Mouse (Mus musculus) spleen, adult 12 weeks (tissue): ENCODE measurements around the gene BC030870.
"Not testable (repeated sequence)": the region's sequence is repeated elsewhere in the genome, so short reads cannot be mapped to it uniquely, and the experiment has no call there.

Experiments
- DNase-seq: peaks from one replicate; pipeline ENCODE4 v3.0.0; 2022; ENCODE audit warnings: low spot score

Gene BC030870

DNA sequence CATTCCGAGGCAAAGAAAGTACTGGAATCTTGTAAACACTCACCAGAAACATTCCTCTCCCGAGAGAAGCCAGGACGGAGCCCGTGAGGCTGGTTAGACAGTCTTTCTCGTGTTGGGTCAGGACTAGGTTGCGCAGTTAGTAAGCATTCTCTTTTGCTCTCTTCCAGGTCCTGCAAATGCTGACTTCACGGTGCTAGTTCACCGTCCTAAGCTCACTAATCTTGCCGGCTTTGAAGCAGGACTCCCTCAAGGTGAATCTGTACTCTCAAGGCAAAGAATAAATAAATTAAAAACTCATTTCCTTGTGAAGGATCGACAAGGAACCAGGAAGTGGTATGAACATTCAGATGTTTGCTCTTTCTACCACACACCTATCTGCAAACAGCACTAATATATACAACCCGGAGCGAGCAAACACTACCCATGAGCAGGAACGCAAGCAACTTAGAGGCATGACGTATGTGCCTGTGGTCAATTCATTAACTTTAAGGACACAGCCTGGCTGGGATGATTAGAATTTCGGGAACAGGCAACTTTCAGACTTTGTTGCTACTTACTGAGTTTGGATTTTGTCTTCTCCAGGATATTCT is at the start of gene BC030870:
Gene BC030870, minus strand, starts transcription at position 365 of the 590 bp plus-strand sequence.
- no peak for DNase-seq

DNA sequence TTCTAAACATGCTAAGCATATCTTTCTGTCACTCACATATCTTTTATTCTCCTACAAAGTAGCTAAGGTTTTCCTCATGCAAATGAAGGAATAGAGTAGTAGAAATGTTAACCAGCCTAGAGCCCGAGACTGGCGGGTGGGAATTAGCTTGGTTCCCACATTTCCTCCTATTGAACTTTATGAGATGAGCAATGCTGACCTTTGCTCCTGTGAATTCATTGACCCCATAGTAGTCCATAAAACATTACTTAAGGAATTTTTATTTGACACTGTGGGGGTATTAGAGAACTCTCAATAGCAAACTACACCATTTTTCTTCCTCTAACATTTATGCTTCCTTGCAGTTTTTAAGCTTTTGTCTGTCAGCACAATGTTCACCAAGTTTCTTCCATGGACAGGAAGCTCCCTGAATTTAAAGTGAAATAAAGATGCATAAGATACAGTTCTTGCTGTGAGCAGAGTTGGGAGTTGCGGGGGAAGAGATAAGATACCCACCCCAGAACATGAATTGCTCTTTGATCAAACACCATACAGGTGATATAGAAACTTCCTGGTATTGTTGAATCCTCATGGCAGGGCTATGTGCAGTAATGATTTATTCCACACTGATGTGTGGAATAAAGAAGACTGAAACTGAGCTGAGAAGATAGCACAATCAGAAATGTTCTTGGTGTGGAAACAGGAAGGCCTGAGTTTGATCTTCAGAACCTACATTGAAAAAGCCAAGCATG is 45.5 kb upstream of the BC030870 start:
- no peak for DNase-seq

DNA sequence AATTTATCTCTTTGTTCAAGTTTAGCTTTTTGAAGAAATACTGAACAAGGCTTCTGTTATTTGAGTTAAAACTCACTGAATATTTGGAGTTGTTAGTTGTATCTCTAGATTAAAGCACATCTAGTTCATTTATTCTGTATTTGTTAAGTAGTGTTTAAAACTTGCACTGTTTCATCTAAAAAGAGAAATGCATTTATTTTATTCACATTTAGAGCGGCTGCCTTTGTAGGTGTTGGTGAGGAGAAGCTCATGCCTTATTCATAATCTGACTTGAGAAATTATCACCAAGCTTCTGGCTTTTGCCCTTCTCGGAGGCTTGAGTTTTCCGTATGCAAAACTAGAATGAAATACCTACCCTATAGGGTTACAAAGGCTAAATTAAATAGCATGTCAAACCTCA is 39.8 kb upstream of the BC030870 start:
- DNase-seq = no peak

DNA sequence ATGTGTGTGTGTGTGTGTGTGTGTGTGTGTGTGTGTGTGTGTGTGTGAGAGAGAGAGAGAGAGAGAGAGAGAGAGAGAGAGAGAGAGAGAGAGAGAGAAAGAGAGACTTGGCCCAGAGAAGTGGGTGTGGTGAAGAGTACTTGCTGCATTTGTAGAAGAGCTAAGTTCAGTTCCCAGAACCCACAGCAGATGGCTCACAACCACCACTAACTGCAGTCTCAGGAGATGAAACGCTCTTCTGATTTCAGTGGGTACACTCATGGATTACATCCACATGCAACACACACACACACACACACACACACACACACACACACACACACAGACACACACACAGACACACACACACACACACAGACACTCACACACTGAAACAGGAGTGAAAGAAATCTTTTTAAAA is 31.3 kb upstream of the BC030870 start:
- DNase-seq = not testable (repeated sequence)

DNA sequence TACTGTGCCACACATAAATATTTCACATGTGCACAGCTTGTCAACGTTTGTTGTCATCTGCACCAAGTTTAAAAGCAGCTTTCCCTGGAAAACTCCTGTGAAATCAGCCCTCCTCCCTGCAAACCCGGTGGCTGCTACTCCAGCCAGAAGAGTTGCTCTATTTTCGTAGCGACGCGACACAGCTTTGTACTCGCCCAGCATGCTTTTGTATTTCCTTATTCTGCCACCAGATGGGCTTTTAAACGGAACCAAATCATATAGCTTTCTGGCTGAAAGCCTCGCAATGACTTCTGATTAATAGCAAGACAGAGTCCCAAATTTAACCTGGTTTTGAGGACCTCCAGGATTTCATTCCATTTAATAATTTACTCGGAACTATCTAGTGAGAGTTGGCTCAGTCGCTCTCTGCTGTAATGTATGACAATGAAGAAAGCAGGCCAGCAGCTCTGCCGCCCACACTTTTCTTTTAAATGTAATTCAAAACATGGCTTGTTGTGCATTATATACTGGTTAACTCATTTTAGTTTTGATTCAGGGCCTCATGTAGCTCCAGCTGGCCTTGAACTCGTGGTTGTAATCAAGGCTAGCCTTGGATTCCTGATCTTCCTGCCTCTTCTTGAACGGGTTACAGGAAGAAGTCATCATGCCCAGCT is 29.9 kb upstream of the BC030870 start:
- no peak for DNase-seq

DNA sequence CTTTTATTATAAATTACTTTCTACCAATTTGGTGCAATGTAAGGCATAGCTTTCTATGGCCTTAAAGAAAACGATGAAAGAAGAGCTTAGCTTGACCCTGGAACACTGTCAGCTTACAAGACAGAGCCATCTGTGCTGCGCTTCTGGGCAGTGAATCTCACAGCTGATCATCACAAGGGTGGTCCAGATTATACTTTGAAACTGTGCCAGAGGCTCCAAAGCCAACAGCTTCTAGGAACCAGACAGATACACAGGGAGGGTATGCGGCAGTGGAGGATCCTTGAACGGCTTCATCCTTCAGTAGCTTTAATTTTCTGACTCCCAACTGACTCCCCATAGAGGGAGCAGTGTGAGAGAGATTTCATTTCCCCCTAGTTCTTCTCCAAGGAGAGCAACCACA is 28.5 kb upstream of the BC030870 start:
- DNase-seq = no peak

DNA sequence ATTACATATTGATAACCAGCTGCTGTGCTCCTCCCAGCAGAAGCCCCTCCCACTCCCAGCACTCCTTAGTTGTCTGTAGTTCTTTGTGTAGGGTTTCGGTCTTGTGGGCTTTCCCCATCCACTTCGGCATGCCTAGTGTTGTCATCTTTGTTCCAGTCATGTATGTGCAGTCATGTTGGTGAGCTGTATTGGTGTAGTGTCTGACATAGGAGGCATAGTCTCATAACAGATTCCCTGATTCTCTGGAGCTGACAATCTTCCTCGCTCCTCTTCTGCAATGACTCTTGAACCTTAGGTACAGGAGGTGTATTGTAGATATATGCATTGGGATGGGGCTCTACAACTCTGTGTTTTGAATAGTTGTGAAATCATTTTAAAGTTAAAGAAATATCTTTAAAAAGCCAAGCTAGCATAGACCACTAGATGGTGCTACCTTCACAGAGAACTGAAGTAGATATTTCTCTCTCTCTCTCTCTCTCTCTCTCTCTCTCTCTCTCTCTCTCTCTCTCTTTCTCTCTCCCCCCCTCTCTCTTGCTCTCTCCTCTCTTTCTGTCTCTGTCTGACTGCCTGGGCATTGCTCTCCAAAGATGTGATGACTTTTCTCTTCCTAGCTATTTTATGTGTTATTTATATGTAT is 9.6 kb upstream of the BC030870 start:
- no peak for DNase-seq

DNA sequence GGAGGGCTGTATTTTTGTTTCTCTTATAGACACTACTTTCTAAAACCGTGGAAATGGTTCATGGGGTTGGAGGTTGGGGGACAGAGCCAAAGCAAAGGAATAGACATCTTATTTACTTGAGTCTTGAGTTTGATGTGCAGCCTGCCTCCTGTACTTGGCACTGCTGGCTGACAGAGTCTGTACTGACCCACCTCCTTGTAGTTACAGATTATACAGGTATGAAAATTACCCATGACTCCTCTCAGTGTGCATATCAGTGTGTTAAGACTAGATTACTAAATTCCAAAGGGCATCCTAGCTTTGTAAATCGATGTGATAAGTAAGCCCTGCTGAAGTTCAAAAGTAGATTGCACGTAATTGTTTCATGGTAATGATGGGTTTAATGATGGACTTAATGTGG is 2.9 kb downstream of the BC030870 start:
- DNase-seq = no peak

DNA sequence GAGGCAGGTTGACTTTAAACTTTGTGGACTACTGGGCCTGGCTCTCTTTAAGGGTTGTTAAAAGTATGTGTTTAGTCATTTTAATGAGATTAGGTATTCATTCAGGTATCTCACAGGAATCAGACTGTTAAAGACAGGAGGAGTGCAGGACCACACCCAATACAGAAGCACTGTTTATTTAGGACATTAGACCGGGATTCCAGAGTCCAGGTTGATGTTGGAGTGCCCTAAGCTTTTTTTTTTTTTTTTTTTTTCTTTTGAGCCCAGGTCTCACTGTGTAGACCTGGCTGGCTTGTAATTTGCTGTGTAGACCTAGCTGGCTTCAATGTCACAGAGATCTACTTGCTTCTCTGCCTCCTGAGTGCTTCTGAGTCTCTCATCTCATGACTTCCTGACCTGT is 3.3 kb downstream of the BC030870 start:
- no peak for DNase-seq

DNA sequence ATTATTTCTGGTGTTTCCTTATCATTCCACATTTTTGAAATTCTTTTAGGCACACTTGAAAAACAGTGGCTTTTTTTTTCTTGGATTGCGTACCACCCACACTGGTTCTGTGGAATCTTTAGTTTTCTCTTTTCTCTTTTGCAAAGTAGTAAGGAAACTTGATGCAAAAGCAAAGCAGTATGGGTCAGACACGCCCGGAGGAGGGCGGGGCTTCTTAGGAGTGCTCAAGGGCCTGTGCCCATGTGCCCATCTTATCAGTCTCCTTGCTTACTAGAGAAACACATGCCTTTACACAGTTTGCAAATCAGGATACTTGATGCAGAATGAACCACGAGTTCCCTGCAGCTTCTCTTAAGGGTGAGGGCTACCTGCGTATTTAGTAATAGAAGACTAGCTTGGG is 17.3 kb downstream of the BC030870 start:
- no peak for DNase-seq

DNA sequence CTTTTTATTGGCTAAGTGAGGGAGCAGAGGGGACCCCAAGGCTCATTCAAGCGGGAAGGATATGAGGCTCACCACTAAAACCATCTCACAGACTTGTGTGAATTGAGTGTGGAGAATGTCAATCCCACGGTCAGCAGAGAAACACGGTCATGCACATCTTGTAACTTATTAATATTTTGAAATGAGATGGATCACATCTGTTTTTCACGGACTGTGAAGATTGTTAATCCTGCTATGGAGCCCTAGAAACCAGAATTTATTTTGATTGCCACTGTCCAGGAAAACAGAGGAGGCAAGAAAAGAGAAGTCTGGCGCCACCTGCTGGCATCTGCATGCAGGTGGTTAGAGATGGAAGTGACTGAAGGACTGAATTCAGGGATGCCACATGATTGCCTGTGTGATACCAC is 19.1 kb downstream of the BC030870 start:
- no peak for DNase-seq

DNA sequence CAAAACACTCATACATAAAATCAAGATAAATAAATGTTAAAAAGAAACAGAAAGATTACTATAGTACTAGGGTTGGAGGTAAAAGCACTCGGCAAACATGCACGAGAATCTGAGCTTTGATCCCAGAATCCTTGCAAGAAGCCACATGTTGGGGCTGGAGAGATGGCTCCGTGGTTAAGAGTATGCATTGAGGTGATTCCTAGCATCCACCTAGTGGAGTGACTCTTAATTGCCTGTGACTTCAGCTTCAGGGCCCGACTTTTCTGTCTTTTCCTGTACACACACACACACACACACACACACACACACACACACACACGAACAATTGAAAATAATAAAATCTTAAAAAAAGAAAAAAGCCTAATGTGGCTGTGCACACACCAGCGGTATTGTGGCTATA is 20.4 kb downstream of the BC030870 start:
- no peak for DNase-seq

DNA sequence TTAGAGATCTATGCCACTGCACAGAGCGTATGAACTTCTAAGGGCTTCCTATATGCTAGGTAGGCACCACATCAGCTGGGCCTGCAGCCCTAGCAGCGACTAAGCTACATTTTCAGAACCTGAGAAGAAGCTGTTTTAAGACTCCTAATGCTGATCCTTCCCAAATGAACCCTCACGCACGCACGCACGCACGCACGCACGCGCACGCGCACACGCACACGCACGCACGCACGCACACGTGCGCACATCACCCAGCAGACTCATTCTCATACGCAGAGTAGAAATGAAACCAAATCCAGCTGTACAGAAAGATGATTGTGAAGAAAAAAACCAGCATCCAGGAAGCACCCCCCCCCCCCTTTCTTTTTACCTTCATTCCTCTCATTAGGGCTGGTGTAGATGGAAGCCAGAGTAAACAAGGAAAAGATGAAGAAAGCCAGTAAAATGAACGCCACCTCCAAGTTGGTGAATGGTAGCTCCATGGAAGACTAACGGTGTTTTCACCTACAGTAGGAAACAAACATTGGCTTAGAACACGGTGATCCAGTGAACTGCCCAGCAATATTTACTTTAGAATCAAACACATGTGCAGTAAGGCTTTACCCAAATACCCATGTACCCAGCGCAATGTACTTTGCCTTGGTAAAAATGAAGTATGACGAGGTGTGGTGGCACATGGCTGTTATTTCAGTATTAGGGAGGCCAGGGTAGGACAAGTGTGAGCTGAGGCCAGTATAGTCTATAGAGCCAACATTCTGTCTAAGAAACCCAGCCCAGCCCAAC is 21.2 kb downstream of the BC030870 start:
- no peak for DNase-seq

DNA sequence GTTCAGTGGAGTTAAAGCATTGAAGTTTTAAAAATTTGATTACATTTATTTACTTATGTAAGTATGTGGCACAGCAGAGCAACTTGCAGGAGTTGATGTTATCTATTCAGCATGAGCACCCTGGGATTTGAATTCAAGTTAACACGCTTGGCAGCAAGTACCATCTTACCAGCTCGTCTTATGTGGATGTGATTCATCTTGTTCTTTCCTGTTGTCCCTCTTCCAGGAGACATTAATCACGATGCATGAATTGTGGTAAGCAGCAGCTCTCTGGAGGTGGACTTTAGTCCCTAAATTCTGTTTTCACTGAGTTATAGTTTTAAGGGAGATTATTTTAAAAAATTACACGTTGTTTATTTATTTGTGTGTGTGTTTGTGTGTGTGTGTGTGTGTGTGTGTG is 25.3 kb downstream of the BC030870 start:
- no peak for DNase-seq

DNA sequence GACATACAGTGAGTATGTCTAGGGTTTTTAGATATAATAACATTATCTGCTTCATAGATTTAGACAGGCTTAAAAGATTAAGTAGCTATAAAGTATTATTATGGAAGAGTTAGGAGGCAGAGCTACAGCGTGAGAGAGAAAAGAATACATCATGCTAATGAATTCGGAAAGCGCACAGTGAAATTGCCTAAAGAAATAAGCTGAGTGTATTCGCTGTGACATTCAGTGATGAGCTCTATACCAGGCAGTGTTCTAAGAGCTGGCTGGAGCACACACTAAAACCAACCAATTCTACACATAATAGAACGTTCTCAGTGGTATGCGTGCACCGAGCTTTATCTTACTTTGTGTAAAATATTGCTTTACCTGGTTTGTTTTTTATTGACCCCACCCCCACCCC is 25.7 kb downstream of the BC030870 start:
- DNase-seq = no peak

DNA sequence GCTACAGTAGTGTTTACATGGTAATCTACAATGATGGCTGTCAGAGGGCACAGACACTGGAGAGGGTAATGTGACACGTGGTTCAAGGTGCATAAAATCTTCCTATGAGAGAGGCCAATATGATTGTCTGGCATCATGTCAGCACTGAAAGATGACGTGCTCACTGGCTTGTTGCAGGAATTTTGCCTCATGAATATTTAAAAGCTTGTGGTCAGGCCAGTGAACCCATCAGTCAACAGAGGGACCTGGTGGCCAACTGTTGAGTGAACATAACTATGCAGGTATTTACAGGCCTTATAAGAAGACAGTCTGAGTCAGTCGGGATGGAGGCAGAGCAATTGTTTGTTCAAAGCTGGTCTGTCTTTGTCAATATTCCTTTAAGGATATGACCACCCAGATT is 29.6 kb downstream of the BC030870 start:
- no peak for DNase-seq

DNA sequence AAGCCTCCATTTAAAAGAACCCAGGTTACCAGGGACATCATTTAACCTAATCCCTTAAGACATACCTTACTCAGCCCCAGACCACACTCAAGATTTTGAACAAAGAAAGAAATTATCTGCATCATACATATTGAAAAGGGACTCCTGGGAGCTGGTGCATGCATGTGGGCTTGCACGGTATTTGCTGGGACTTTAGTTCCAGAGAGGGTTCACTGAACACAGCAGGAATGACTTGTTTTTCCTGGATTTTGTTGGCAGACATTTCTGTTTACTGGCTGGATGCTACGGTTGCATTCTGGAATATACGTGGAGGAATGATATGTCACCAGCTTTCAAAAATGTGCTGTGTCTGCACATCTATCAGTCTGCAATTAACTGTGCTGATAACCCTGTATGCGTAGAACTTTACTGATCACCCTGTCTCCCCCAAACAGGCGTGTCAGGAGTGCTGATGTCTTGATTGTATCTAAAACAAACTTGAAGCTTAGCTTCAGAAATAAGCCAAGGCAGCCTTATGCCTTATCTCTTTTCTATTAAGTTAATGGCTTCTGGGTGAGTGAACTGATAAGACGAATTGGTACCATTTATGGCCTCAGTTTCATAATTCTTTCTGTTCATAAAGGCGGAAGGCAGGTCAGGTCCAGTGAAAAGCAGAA is 31.5 kb downstream of the BC030870 start:
- DNase-seq = no peak

DNA sequence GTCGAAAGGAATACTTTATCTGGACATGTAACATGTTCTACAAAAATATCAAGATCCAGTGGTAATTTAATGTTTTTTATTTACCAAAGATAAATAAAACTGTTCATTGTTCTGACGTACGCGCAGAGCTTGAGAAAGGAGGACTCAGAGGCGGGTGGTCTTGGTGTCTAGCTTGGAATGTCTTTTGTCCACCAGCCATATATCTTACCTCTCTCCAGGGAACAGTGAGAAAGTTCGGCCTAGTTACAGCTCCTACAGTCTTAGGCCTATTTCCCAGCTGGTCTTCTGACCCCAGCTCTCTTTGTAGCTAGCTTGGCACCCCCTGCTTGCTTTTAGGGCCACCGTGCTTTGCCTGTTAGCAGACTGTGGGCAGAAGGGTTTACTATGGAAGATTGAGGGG is 39.6 kb downstream of the BC030870 start:
- no peak for DNase-seq

DNA sequence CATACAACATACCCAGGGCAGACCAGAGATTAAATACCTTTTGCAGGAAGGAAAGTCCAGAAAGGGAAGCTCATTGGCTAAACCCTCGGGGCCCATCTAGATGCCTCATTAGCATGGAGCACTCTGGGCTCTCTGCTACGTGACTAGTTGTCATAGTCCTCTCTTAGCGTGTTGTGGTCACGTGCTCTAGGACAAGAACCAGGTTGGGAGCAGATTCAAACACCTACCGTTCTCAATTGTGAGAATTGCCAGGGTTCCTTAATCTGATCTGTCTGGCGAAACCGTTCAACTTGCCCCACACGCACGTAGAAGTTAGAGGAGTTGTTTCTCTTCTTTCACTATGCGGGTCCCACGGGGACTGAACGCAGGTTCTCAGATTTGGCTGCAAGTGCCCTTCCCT is 41.2 kb downstream of the BC030870 start:
- DNase-seq = no peak

DNA sequence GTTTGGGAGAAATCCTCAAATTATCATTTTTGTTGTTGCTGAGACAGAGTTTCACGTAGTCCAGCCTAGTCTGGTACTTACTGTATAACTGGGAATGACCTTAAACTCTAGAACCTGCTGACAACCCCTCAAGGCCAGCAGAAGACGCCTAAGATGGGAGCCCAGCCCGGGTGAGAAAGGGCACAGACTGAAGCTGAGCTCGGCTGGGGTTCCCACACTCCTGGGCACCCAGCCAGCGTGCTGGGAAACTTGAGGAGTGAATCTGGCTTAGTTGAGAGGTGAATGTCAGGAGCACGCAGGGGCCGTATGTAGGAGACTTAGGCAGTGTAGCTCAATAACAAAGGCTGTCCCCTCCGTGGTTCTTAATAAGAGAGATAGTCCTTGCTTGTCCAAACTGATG is 41.7 kb downstream of the BC030870 start:
- DNase-seq = no peak

DNA sequence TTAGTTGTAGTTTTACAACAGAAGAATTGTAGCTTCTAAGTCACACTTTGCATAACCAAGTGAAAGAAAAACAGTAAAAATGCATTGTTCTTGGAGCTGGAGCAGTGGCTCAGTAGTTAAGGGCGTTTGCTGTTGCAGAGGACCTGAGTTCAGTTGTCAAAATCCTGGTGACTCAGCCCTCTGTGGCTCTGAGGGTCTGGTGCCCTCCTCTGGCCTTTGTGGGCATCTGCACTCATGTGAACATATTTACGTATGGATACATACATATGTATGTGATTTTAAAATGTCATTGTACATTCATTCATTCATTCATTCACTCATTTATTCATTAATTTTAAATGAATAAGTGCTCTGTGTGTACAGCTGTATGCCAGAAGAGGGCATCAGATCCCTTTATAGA is 43.7 kb downstream of the BC030870 start:
- DNase-seq = no peak

DNA sequence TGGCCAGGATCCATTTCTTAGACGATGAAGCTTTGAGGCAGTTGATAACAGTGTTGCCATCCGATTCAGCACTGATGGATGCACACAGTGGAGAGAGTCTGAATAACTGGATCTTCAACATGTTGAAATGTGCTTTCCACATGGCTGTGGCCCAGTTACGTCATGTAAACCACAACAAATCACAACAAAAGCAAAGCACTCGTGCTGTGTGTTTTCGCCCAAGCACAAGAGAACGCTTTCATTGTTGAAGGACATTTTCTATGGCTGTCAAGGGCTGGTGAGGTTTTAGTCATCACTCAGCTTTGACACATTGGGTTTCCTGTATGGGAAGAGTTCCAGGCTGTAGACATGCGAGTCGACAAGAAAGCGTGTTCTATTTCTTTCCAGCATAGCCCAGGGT is 48.6 kb downstream of the BC030870 start:
- DNase-seq = no peak
